Mouse (Mus musculus): ENCODE results near the gene Srd5a1. TPM values are rescaled to one million over a fixed set of nuclear protein-coding genes. Genes with fewer than 3 reads are reported as not detected.

Srd5a1 gene
- polyA plus RNA-seq, 1 experiment, result 3.4 TPM

DNA sequence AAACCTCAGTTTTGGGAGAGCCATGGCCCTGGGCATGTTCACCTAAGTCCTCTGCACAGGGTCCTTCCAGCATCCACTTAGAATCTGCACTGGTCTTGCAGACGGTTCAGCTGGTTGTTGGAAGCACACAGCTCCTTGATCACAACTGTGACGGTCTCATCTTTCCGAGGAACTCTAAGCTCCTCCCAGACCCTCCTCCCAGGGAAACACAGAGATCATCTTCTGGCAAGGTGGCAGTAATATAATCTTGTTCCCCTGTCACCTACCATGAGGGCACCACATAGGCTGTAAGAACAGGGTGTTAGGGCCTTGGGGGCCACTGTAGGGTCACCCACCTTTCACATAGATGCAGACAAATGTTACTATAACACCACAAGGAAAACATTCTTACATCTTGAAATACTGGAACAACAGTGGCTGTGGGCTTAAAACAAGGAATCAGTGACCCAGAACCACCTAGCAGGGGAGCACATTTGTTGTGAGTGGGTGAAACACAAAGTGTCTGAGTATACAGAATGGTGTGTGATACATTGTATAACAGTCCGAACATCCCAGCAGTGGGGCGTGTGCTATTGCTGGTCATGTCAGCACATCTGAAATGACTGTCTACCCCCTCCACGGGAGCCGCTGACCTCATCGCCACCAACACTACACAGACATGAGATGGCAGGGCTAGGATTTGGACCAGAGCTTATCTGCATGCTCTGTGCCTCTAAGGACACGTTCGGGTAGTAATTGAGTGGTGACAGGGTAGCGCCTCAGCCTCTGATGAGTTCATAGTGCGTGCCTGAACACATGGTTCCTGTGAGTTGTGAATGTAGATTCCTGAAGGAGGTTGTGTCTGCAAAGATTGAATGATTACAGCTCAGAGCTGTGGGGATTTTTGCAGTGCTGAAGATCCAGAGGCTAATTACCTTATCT, 48.3 kb downstream of the Srd5a1 start:
- TF ChIP-seq CTCF (IDR thresholded peaks at IDR 0.05; ENCODE audit: insufficient read depth, low read length) (no peak), POLR2A (IDR thresholded peaks at IDR 0.05; ENCODE audit: borderline replicate concordance, extremely low read depth, low read depth, low read length) (no peak)
- H3K4me1 ChIP-seq (ENCODE audit: control insufficient read depth, insufficient read depth, low read length), result no peaks in the 10 kb centered on the region
- no peak for DNase-seq
- no peak overlapping the region for H3K4me3 ChIP-seq (replicated peaks; ENCODE audit: extremely low read depth, low read depth, low read length)
- WGBS, result 65% methylated on average over 12 of the region's 12 CpGs

DNA sequence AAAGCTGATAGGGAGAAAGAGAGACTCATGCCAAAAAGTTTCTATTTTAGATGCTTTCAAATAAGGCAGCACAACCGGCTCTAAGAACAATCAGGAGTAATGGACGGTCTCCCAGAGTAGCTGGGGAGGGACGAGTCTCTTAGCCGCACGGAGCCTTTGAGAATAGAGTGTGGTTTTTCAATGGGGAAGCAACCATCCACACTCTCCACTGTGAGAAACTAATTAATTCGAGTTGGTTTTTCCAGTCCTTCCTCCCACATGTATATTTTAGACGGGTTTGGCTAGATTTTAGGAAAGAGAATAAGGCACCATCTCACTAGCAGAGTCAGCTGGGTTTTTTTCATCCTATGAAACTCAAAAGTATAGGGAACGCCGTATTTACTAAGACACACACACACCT, 49.2 kb downstream of the Srd5a1 start:
- Histone ChIP-seq H3K4me1 (ENCODE audit: control insufficient read depth, insufficient read depth, low read length) (no peaks in the 10 kb centered on the region), H3K4me3 (replicated peaks; ENCODE audit: extremely low read depth, low read depth, low read length) (no peak overlapping the region)
- WGBS, result 82% methylated on average over 9 of the region's 9 CpGs
- no peak for DNase-seq
- TF ChIP-seq POLR2A (IDR thresholded peaks at IDR 0.05; ENCODE audit: borderline replicate concordance, extremely low read depth, low read depth, low read length), result no peak
- no peak for TF ChIP-seq CTCF (IDR thresholded peaks at IDR 0.05; ENCODE audit: insufficient read depth, low read length)

DNA sequence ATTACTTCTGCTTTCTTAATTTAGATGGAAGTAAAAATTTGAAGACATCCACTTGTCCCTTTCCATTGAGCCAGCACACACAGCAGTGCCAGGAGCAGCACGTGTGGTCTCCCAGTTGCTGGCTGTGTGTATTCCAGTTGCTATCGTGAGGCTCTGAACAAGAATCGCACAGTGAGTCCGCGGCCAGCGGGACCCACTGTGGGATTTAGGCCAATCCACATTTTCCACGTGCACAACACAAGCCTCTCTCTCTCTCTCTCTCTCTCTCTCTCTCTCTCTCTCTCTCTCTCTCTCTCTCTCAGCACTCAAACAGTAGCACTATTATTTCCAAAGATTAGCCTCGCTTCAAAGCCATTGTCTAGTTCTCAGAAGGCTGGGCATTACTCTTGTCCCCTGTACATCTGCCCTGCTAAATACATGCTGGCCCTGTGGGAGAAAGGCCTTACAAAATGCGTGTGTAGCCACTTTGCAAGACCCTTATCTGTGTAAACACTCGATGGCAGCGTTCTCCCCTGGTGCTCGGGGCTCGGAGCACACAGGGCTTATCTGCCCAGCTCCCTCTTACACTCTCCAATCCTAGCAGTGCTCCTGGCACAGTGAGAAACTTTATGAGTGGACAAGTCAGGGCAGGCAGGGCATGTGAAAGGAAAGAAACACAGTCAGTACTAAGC, 51.8 kb downstream of the Srd5a1 start:
- WGBS, result 46% methylated on average over 13 of the region's 13 CpGs
- Histone ChIP-seq H3K4me3 (replicated peaks; ENCODE audit: extremely low read depth, low read depth, low read length) (no peak overlapping the region), H3K4me1 (ENCODE audit: control insufficient read depth, insufficient read depth, low read length) (no peaks in the 10 kb centered on the region)
- DNase-seq, result no peak
- TF ChIP-seq CTCF (IDR thresholded peaks at IDR 0.05; ENCODE audit: insufficient read depth, low read length) (no peak), POLR2A (IDR thresholded peaks at IDR 0.05; ENCODE audit: borderline replicate concordance, extremely low read depth, low read depth, low read length) (no peak)

DNA sequence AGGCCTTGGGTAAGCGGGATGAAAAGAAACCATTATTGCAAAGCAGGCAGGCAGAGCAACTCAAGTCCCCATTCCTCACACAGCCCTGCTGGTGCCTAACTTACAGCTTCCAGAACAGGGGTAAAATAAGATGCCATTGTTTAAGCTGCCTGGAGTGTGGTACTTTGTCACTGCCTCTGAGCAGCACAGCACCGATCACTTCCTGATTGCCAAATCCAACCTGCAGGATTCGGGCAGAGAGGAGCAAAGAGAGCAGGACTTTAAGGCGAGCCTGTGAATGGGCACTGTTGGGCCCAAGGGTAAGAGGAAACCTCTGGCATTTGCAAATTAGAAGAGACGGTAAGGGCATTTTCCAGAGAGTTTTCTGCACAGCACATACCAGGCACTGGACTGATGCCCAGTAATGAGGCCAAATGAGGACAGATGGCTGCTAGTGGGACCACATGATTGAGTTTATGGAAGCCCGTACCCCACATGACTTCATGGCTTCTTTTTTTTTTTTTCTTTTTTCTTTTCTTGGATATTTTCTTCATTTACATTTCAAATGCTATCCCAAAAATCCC, 53.1 kb downstream of the Srd5a1 start:
- Histone ChIP-seq H3K4me1 (ENCODE audit: control insufficient read depth, insufficient read depth, low read length) (no peaks in the 10 kb centered on the region), H3K4me3 (replicated peaks; ENCODE audit: extremely low read depth, low read depth, low read length) (no peak overlapping the region)
- 64% methylated on average over 6 of the region's 6 CpGs for WGBS
- no peak for TF ChIP-seq CTCF (IDR thresholded peaks at IDR 0.05; ENCODE audit: insufficient read depth, low read length)
- TF ChIP-seq POLR2A (IDR thresholded peaks at IDR 0.05; ENCODE audit: borderline replicate concordance, extremely low read depth, low read depth, low read length), result no peak
- DNase-seq, result no peak

DNA sequence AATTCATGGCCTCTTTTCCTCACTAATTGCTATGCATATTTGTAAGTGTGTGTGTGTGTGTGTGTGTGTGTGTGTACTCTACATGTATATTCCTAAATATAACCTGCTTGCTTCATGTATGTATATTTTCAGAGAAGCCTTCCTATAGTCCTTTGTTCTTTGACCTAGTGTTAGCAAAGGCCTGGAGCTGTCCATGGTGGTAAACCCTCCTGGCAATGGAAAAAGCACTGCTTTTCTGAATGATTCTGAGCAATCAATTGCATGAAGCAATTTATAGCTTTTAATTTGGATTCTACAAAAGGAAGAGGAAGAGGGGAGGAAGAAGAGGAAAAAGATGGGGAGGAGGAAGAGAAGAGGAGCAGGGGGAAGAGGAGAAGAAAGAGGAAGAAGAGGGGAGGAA, 54.5 kb downstream of the Srd5a1 start:
- no peak overlapping the region for H3K4me3 ChIP-seq (replicated peaks; ENCODE audit: extremely low read depth, low read depth, low read length)
- H3K4me1 ChIP-seq (ENCODE audit: control insufficient read depth, insufficient read depth, low read length), result no peaks in the 10 kb centered on the region
- TF ChIP-seq CTCF (IDR thresholded peaks at IDR 0.05; ENCODE audit: insufficient read depth, low read length) (no peak), POLR2A (IDR thresholded peaks at IDR 0.05; ENCODE audit: borderline replicate concordance, extremely low read depth, low read depth, low read length) (no peak)
- no peak for DNase-seq

DNA sequence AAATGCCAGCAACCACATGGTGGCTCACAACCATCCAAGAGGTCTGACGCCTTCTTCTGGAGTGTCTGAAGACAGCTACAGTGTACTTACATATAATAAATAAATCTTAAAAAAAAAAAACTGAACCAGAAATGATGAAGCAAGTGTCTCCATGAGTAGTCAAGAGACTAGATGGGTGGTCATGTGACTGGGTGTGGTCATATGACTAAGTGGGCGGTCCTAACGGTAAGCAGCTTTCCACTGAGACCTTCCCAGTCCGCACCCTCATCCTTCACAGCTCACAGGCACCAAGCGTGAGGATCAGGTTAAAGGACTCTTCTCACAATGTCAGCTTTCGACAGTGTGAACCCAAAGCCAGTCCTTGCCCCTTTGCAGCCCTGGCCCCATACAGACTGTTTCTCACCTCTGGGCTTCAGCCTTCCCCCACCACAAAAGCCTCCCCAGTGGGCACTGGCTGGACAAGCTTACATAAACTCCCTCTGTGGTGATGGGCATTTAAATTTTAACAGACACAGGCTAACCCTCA, 55.2 kb downstream of the Srd5a1 start:
- Histone ChIP-seq H3K4me3 (replicated peaks; ENCODE audit: extremely low read depth, low read depth, low read length) (no peak overlapping the region), H3K4me1 (ENCODE audit: control insufficient read depth, insufficient read depth, low read length) (no peaks in the 10 kb centered on the region)
- DNase-seq, result no peak
- 72% methylated on average over 6 of the region's 6 CpGs for WGBS
- no peak for TF ChIP-seq POLR2A (IDR thresholded peaks at IDR 0.05; ENCODE audit: borderline replicate concordance, extremely low read depth, low read depth, low read length)
- no peak for TF ChIP-seq CTCF (IDR thresholded peaks at IDR 0.05; ENCODE audit: insufficient read depth, low read length)

DNA sequence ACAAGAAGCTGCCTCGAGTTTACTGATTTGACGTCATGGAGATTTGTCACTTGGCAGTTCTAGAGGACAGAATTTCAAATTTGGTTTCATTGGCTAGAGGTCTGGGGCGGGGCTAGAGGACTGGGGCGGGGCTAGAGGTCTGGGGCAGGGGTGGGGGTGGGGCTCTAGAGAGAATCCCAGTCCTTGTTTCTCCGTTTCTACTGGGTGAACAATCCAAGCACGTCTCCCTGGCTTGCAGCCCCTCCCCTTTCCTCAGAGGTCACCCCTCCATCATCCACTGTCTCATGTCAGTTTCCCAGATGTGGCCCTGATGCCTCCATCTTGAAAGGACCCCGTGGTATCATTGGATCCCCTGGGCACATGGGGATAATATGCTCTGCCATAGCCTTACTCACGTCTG, 56.2 kb downstream of the Srd5a1 start:
- no peak for DNase-seq
- TF ChIP-seq POLR2A (IDR thresholded peaks at IDR 0.05; ENCODE audit: borderline replicate concordance, extremely low read depth, low read depth, low read length) (no peak), CTCF (IDR thresholded peaks at IDR 0.05; ENCODE audit: insufficient read depth, low read length) (no peak)
- Histone ChIP-seq H3K4me3 (replicated peaks; ENCODE audit: extremely low read depth, low read depth, low read length) (no peak overlapping the region), H3K4me1 (ENCODE audit: control insufficient read depth, insufficient read depth, low read length) (no peaks in the 10 kb centered on the region)
- 22% methylated on average over 8 of the region's 8 CpGs for WGBS

DNA sequence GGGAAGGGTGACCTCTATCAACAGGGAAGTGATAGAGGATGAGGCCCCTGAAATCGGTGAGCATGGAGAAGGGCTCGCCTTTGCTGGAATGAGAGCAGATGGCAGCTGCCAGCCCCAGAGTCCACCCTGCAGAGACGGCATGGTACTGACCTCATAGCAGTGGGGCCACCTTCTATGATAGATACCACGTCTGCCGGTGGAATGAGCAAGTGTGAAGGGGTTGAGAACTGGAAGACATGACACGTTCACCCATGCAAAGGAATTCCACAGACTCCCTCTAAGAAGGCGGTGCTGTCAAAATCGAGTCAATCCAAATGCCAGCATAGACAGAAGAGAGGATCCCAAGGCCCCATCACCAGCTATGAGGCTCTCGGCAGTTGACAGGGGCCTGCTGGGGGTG, 57.0 kb downstream of the Srd5a1 start:
- WGBS, result 63% methylated on average over 9 of the region's 9 CpGs
- no peak for DNase-seq
- no peak for TF ChIP-seq POLR2A (IDR thresholded peaks at IDR 0.05; ENCODE audit: borderline replicate concordance, extremely low read depth, low read depth, low read length)
- TF ChIP-seq CTCF (IDR thresholded peaks at IDR 0.05; ENCODE audit: insufficient read depth, low read length), result no peak
- Histone ChIP-seq H3K4me1 (ENCODE audit: control insufficient read depth, insufficient read depth, low read length) (no peaks in the 10 kb centered on the region), H3K4me3 (replicated peaks; ENCODE audit: extremely low read depth, low read depth, low read length) (no peak overlapping the region)

DNA sequence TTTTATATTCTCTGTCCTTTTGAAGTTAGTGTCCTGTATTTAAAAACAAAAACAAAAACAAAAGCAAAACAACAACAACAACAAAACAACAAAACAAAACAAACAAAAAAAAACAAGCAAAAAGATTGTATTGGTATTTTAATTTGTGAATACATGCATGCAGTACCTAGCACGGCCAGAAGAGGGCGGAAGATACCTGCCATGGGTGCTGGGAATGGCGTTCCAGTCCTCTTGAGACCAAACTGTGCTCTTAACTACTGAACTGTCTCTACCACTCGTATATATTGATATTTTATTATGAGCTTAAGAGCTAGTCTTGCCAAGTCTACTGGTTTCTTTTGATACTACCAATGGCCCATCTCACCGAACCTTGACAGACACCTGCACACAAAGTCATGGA, 58.2 kb downstream of the Srd5a1 start:
- DNase-seq, result no peak
- WGBS, result 18% methylated on average over 5 of the region's 5 CpGs
- Histone ChIP-seq H3K4me3 (replicated peaks; ENCODE audit: extremely low read depth, low read depth, low read length) (no peak overlapping the region), H3K4me1 (ENCODE audit: control insufficient read depth, insufficient read depth, low read length) (no peaks in the 10 kb centered on the region)
- TF ChIP-seq CTCF (IDR thresholded peaks at IDR 0.05; ENCODE audit: insufficient read depth, low read length), result peak; percentile 85
- TF ChIP-seq POLR2A (IDR thresholded peaks at IDR 0.05; ENCODE audit: borderline replicate concordance, extremely low read depth, low read depth, low read length), result no peak

Measured in lung, adult 2 months (tissue).